Mouse (Mus musculus) thymus, postnatal 25 days (tissue): ENCODE data around the gene Poldip2.
"Not testable (repeated sequence)": the region's sequence is repeated elsewhere in the genome, so short reads cannot be mapped to it uniquely, and the experiment has no call there.

Source experiments
- DNase-seq: peaks from one replicate; pipeline ENCODE4 v3.0.0; 2022

Gene Poldip2

DNA sequence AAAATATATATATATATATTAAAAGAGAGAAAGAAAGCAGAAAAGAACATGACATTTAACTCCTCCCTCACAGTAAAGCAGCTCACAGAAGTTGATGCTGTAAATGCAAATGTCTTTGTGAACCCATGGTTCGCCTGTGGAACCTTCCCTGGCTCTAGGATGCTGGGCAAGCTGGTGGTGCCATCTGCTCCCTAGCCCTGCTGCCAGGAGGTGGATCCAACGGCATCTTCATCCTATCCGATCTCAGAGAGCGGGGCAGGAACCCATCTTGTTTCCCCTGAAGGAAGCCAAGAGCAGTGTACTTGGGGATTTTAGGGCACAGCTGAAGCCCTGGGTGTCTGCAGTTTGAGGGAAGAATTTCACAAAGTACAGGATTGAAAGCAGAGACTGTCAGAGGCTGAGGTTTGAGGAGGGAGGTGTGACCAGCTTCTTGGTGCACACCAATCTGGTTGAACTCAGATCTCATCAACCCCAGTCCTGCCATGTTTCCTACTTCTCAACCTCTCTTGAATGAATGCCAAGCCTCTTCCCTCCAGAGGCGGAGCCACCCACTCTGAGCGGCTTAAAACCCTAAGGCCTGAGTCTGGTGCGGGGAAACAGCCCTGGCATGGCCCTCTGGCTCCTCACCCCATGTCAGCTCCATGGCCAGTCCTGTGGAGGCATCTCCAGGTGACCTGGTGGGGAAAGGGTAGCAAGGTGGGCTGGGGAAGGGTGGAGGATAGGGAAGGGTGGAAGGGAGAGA is 8.9 kb upstream of the Poldip2 start, which contains the start of gene Sebox:
Gene Sebox (plus strand): TSS at position 539 of the 742 bp plus-strand sequence.
- no peak for DNase-seq

- DNase-seq, result no peak
Observed at GRCm38 (mm10) chr11:78505430-78505829, 6.6 kb upstream of the Poldip2 start.

- DNase-seq, result peak; percentile 18
Observed at GRCm38 (mm10) chr11:78509148-78509547, 2.8 kb upstream of the Poldip2 start.

DNA sequence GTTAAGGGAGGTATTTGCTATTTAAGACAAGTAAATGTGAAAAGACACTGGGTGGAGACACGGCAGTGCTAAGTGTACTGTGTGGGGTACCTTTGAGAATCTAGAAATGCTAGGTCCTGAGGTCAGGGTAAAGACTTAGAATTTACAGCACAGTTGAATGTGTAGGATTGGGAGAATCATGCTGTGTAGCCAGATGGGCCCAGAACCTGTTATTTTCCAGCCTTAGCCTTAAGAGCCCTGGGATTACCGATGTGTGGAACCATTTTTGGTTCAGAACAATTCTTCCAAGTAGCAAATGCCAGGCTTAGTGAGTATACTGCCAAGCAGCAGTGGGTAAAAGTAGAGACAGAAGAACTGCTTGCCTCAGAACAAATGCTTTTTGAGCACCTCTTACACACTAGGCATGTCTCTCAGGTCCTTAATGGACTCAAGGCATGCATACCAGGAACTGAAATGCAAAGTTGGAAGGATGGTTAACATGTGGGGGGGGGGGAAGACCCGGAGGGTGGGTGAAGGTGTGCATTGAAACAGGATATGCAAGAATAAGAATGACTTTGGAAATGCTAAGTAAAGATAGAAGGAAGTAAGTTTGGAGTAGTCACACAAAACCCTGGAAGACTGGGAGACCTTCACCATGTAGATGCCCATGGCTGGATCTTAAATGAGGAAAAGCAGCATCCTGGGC is 1.3 kb downstream of the Poldip2 start:
- DNase-seq, result no peak

- DNase-seq, result no peak
Observed at GRCm38 (mm10) chr11:78515549-78516325, 3.7 kb downstream of the Poldip2 start.

- no peak for DNase-seq
Observed at GRCm38 (mm10) chr11:78518931-78519330, 6.9 kb downstream of the Poldip2 start.

DNA sequence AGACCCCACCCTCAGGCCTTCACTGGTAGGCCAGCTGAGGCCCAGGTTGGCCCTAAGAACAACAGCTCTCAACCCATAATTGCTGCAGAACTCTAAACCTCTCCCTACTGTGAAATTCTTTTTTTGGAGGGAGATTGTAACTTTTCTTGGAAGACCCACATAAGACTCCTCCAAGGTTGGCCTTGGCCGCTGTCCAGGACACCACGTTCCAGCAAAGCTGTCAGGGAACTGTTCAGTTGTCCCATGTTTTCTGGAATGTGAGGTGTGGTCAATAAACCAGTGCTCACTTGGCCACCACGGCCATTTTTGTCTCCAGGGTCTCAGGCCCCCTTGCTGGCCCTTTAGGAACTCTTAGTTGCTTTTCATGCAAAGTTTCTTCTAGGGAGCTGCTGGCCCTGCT is 9.9 kb downstream of the Poldip2 start:
- DNase-seq, result no peak

DNA sequence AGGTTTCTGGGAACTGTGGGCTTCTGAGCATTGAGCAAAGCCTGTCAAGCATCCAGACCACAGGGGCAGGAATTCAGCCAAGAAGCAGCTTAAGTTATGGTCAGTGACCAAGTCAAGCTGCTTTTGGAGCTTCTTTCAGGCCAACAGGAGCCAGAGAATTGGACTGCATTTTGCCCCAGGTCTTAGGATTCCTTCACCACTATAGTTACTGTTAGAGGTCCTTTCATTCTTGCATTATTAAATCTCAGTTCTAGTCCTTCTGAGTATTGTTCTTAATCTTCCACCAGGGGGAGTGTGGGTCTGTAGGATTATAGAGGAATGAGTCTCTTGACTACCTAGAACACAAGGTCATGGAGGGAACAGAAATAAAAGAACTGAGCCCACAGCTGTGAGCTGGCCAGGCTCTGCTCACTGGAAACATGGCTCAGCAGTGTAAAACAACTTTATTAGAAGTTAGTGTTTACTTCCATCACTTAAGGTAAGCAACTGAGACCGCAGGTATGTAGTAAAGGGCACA is 10.5 kb downstream of the Poldip2 start:
- DNase-seq, result no peak

- no peak for DNase-seq
Observed at GRCm38 (mm10) chr11:78523241-78523955, 11.4 kb downstream of the Poldip2 start.

- no peak for DNase-seq
Observed at GRCm38 (mm10) chr11:78524838-78525237, 12.8 kb downstream of the Poldip2 start.

GRCm38 (mm10) chr11:78528714-78529113 is 16.7 kb downstream of the Poldip2 start:
- no peak for DNase-seq

- DNase-seq, result no peak
Observed at GRCm38 (mm10) chr11:78530001-78530400, 18.0 kb downstream of the Poldip2 start.

- DNase-seq, result no peak
Observed at GRCm38 (mm10) chr11:78531046-78531445, 19.1 kb downstream of the Poldip2 start.

DNA sequence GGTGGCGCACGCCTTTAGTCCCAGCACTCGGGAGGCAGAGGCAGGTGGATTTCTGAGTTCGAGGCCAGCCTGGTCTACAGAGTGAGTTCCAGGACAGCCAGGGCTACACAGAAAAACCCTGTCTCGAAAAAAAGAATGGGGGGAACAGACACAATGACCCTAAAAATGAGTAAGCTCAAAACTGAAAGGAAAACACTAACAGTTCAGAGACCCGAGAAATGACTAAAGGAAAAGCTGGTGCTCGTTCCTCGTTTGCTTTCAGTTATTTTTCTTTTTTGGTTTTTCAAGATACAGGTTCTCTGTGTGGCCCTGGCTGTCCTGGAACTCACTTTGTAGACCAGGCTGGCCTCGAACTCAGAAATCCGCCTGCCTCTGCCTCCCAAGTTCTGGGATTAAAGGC is 19.5 kb downstream of the Poldip2 start:
- not testable (repeated sequence) for DNase-seq

- DNase-seq, result no peak
Observed at GRCm38 (mm10) chr11:78534516-78534915, 22.5 kb downstream of the Poldip2 start.

- DNase-seq, result no peak
Observed at GRCm38 (mm10) chr11:78535376-78536079, 23.5 kb downstream of the Poldip2 start.

- peak; percentile 97 for DNase-seq
Observed at GRCm38 (mm10) chr11:78536080-78536689, 24.2 kb downstream of the Poldip2 start, which contains the start of the genes Tnfaip1 and Ift20. Gene Tnfaip1 (minus strand): TSS chr11:78536332. Gene Ift20 (plus strand): TSS chr11:78536361.

- DNase-seq, result no peak
Observed at GRCm38 (mm10) chr11:78536690-78537084, 24.7 kb downstream of the Poldip2 start.

GRCm38 (mm10) chr11:78540358-78540757 is 28.4 kb downstream of the Poldip2 start:
- no peak for DNase-seq

GRCm38 (mm10) chr11:78544449-78545111 is 32.6 kb downstream of the Poldip2 start:
- no peak for DNase-seq

DNA sequence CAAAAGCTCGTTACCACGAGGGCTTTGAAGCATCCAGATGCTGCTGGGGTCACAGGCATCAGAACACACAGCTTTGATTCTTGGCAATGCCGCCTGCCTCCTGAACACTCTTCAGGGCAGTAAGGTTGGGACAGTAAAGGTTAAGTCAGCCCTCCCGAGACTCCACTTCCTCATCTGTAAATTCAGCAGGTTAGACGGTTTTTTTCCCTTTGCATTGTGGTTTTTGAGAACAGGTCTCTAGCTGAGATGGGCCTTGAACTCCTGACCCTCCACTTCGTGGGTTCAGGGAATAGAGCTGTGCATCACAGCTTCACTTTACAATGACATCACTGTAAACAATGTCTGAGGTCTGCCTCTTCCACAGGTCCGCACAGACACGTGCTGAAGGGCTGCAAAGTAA is 33.2 kb downstream of the Poldip2 start:
- DNase-seq, result no peak
